Mouse (Mus musculus) MEL (cell line): ENCODE measurements around the gene Plp2. TPM values are rescaled to one million over a fixed set of nuclear protein-coding genes. Genes with fewer than 3 reads are reported as not detected.
A peak's percentile ranks its signal among the peaks of the same experiment; 100 is the strongest.

Experiments used
- DNase-seq: peaks from one replicate; pipeline ENCODE4 v3.0.0; 2011; ENCODE audit warnings: low read depth, low spot score
- H3K27ac ChIP-seq: 2 replicates; pipeline ENCODE4 v1.5.1; 2012; ENCODE audit warnings: low read depth, mild to moderate bottlenecking, control low read depth, low read length, moderate library complexity; ENCODE audit not compliant: control insufficient read depth
- H3K27me3 ChIP-seq, 2 experiments: fragments of 150-350 bp in 1 of 2; sonication (generic) in 1 of 2; 2 replicates each; pipeline ENCODE4 v1.6.1; 2012; ENCODE audit warnings: low read length in 2 of 2, mild to moderate bottlenecking in 2 of 2, improper control_type of control experiment in 1 of 2, moderate library complexity in 1 of 2; ENCODE audit not compliant: insufficient read depth in 2 of 2, control insufficient read depth in 1 of 2
- H3K36me3 ChIP-seq, 2 experiments: 2 replicates each; pipeline ENCODE4 v1.6.1; 2012 to 2014; ENCODE audit warnings: low read length in 2 of 2, improper control_type of control experiment in 1 of 2, inconsistent platforms in 1 of 2, mild to moderate bottlenecking in 1 of 2; ENCODE audit not compliant: insufficient read depth in 2 of 2, control insufficient read depth in 1 of 2
- H3K4me1 ChIP-seq, 2 experiments: fragments of 150-350 bp in 1 of 2; sonication (generic) in 1 of 2; 2 replicates each; pipeline ENCODE4 v1.6.1; 2012; ENCODE audit warnings: low read length in 2 of 2, improper control_type of control experiment in 1 of 2, mild to moderate bottlenecking in 1 of 2; ENCODE audit not compliant: insufficient read depth in 2 of 2, control insufficient read depth in 1 of 2
- H3K4me3 ChIP-seq, 2 experiments: fragments of 150-350 bp in 1 of 2; sonication (generic) in 1 of 2; 2 replicates each; pipeline ENCODE4 v1.5.1; 2012; ENCODE audit warnings: low read depth in 2 of 2, low read length in 2 of 2, mild to moderate bottlenecking in 2 of 2, moderate library complexity in 2 of 2, control low read depth in 1 of 2, improper control_type of control experiment in 1 of 2; ENCODE audit not compliant: control insufficient read depth in 1 of 2, insufficient read depth in 1 of 2
- H3K79me2 ChIP-seq: 2 replicates; pipeline ENCODE4 v1.6.1; 2012; ENCODE audit warnings: mild to moderate bottlenecking, low read length, moderate library complexity; ENCODE audit not compliant: control insufficient read depth, poor library complexity, insufficient read depth
- H3K9ac ChIP-seq: 2 replicates; pipeline ENCODE4 v1.6.1; 2012; ENCODE audit warnings: low read depth, mild to moderate bottlenecking, control low read depth, low read length, moderate library complexity; ENCODE audit not compliant: control insufficient read depth, poor library complexity, severe bottlenecking
- H3K9me3 ChIP-seq: fragments of 150-350 bp; sonication (generic); replicated peaks from 2 replicates; pipeline ENCODE4 v1.6.1; 2012; ENCODE audit warnings: mild to moderate bottlenecking, low read length, improper control_type of control experiment, moderate library complexity; ENCODE audit not compliant: insufficient read depth
- BHLHE40 ChIP-seq: IDR thresholded peaks from 2 replicates; pipeline ENCODE4 v1.6.1; 2012; ENCODE audit warnings: low read depth, mild to moderate bottlenecking, inconsistent platforms, low read length, improper control_type of control experiment, borderline replicate concordance
- CHD1 ChIP-seq: IDR thresholded peaks from 2 replicates; pipeline ENCODE4 v1.6.1; 2012; ENCODE audit warnings: low read depth, mild to moderate bottlenecking, inconsistent platforms, low read length, improper control_type of control experiment
- CTCF ChIP-seq, 3 experiments: IDR thresholded peaks in 2 of 3; conservative IDR thresholded peaks in 1 of 3; 2 replicates each; pipeline ENCODE4 v1.5.1; 2011 to 2012; ENCODE audit warnings: low read length in 3 of 3, low read depth in 2 of 3, mild to moderate bottlenecking in 2 of 3, improper control_type of control experiment in 1 of 3, inconsistent platforms in 1 of 3, mixed read lengths in 1 of 3, moderate library complexity in 1 of 3; ENCODE audit not compliant: control insufficient read depth in 1 of 3, insufficient read depth in 1 of 3, poor library complexity in 1 of 3, severe bottlenecking in 1 of 3
- KAT2A ChIP-seq: conservative IDR thresholded peaks from 2 replicates; pipeline ENCODE4 v1.6.1; 2012; ENCODE audit warnings: low read depth, low read length, improper control_type of control experiment, inconsistent platforms
- MAX ChIP-seq: IDR thresholded peaks from 2 replicates; pipeline ENCODE4 v1.6.1; 2011; ENCODE audit warnings: low read length, improper control_type of control experiment
- MAZ ChIP-seq: IDR thresholded peaks from 2 replicates; pipeline ENCODE4 v1.6.1; 2012; ENCODE audit warnings: low read depth, mild to moderate bottlenecking, inconsistent platforms, low read length, improper control_type of control experiment
- MEF2A ChIP-seq: IDR thresholded peaks from 2 replicates; pipeline ENCODE4 v1.6.1; 2014; ENCODE audit warnings: low read depth, mild to moderate bottlenecking, inconsistent platforms, low read length, improper control_type of control experiment; ENCODE audit not compliant: poor library complexity, insufficient replicate concordance, severe bottlenecking; ENCODE audit errors: extremely low read depth
- MXI1 ChIP-seq: IDR thresholded peaks from 2 replicates; pipeline ENCODE4 v1.6.1; 2011; ENCODE audit warnings: mild to moderate bottlenecking, low read depth, low read length, improper control_type of control experiment
- MYC ChIP-seq: IDR thresholded peaks from 2 replicates; pipeline ENCODE4 v1.6.1; 2011; ENCODE audit warnings: low read depth, mild to moderate bottlenecking, low read length, improper control_type of control experiment, moderate library complexity
- NELFE ChIP-seq: IDR thresholded peaks from 2 replicates; pipeline ENCODE4 v1.6.1; 2011; ENCODE audit warnings: low read depth, low read length, improper control_type of control experiment
- POLR2A ChIP-seq, 2 experiments: IDR thresholded peaks; 2 replicates each; pipeline ENCODE4 v1.6.1; 2011 to 2012; ENCODE audit warnings: low read length in 2 of 2, mild to moderate bottlenecking in 2 of 2, control low read depth in 1 of 2, improper control_type of control experiment in 1 of 2, low read depth in 1 of 2, moderate library complexity in 1 of 2; ENCODE audit not compliant: control insufficient read depth in 1 of 2, insufficient read depth in 1 of 2, poor library complexity in 1 of 2
- POLR2AphosphoS2 ChIP-seq: IDR thresholded peaks from 2 replicates; pipeline ENCODE4 v1.6.1; 2011; ENCODE audit warnings: low read length, improper control_type of control experiment
- SIN3A ChIP-seq: IDR thresholded peaks from 2 replicates; pipeline ENCODE4 v1.6.1; 2012; ENCODE audit warnings: low read length, improper control_type of control experiment, inconsistent platforms
- TBP ChIP-seq: IDR thresholded peaks from 2 replicates; pipeline ENCODE4 v1.8.0; 2011; ENCODE audit warnings: low read depth, low read length, improper control_type of control experiment
- TCF12 ChIP-seq: IDR thresholded peaks from 2 replicates; pipeline ENCODE4 v1.6.1; 2014; ENCODE audit warnings: low read depth, mild to moderate bottlenecking, inconsistent platforms, low read length, improper control_type of control experiment, moderate library complexity
- ZNF384 ChIP-seq: IDR thresholded peaks from 2 replicates; pipeline ENCODE4 v1.6.1; 2012; ENCODE audit warnings: low read depth, mild to moderate bottlenecking, inconsistent platforms, low read length, improper control_type of control experiment
- polyA plus RNA-seq, 2 experiments: library from polyadenylated mRNA; stranded (reverse) in 1 of 2; unstranded in 1 of 2; fragments of >175 nt in 1 of 2; fragments of >200 nt in 1 of 2; gene quantifications; 2 replicates each; pipeline versions ENCODE4 v1.2.1 to v1.2.4; 2012; ENCODE audit warnings: low replicate concordance in 2 of 2, low read depth in 1 of 2; ENCODE audit not compliant: insufficient read length in 2 of 2, insufficient read depth in 1 of 2, missing spikeins in 1 of 2
- total RNA-seq: library from RNA; depleted of rRNA; stranded (reverse); fragments of 300-350 nt; gene quantifications from 2 replicates; pipeline ENCODE4 v1.2.3, GENCODE M21; 2012

Gene Plp2
- total and polyA plus RNA-seq, 3 experiments: 95.7 to 407 (median 163) TPM

GRCm38 (mm10) chrX:7645349-7645748 lies 25.8 kb downstream of the Plp2 start (continued):
- no peak for TF ChIP-seq POLR2A (IDR thresholded peaks at IDR 0.05; ENCODE audit: control insufficient read depth in 1 of 2, insufficient read depth in 1 of 2, low read depth in 1 of 2, low read length in 2 of 2, poor library complexity in 1 of 2)
- TF ChIP-seq MEF2A: no peak
- TF ChIP-seq TCF12: no peak
- TF ChIP-seq NELFE: no peak
- peak; percentile 98 for TF ChIP-seq MYC
- peak; percentile 56; the same call in 1 of the 2 replicates for TF ChIP-seq SIN3A

GRCm38 (mm10) chrX:7640785-7641184 lies 30.4 kb downstream of the Plp2 start:
- H3K9ac ChIP-seq: no peak overlapping the region
- no peak overlapping the region for H3K27ac ChIP-seq
- TF ChIP-seq CTCF (IDR thresholded peaks at IDR 0.05 in 2 of 3, conservative IDR thresholded peaks at IDR 0.05 in 1 of 3; ENCODE audit: control insufficient read depth in 1 of 3, insufficient read depth in 1 of 3, low read depth in 2 of 3, low read length in 3 of 3, poor library complexity in 1 of 3, severe bottlenecking in 1 of 3) (0 out of 6 replicates have a peak, but pooled peaks of 1 of the 3 experiments have one; percentile 11), POLR2AphosphoS2 (no peak)
- TF ChIP-seq, all 39 proteins: peak for 1
- Histone ChIP-seq H3K27me3 (no peaks in the 10 kb centered on the region), H3K4me1 (peaks cover 0 to 11% of the 10 kb centered on the region in 2 experiments; a peak in 1 of 4 replicates), H3K9me3 (no peaks in the 10 kb centered on the region), H3K79me2 (no peaks in the 10 kb centered on the region; the same call in 1 of the 2 replicates), H3K4me3 (no peak overlapping the region), H3K36me3 (peaks cover 0 to 5% of the 10 kb centered on the region in 2 experiments; a peak in 2 of 4 replicates)
- no peak for DNase-seq

- no peak overlapping the region for H3K9ac ChIP-seq
- H3K79me2 ChIP-seq: no peaks in the 10 kb centered on the region; the same call in 1 of the 2 replicates
- peaks cover 0 to 18% of the 10 kb centered on the region in 2 experiments; a peak in 1 of 4 replicates for H3K4me1 ChIP-seq
- H3K9me3 ChIP-seq: no peaks in the 10 kb centered on the region
- no peak overlapping the region for H3K27ac ChIP-seq
- no peak for DNase-seq
- H3K4me3 ChIP-seq: no peak overlapping the region
- peaks cover 0 to 5% of the 10 kb centered on the region in 2 experiments; a peak in 2 of 4 replicates for H3K36me3 ChIP-seq
- H3K27me3 ChIP-seq: no peaks in the 10 kb centered on the region
- no peak for TF ChIP-seq BHLHE40
- TF ChIP-seq TBP: no peak
- TF ChIP-seq POLR2AphosphoS2: no peak
- no peak for TF ChIP-seq MAZ
- TF ChIP-seq NELFE: no peak
- no peak for TF ChIP-seq ZNF384
- TF ChIP-seq CHD1: no peak
- TF ChIP-seq MAX: no peak
- TF ChIP-seq SIN3A: no peak
- TF ChIP-seq KAT2A: no peak
- TF ChIP-seq MEF2A: no peak
- no peak for TF ChIP-seq MXI1
Observed at GRCm38 (mm10) chrX:7639536-7640325, 31.5 kb downstream of the Plp2 start.
